Mouse (Mus musculus) CH12.LX (cell line): Measurements from ENCODE around the gene Pou2f1.

Experiments used
- CTCF ChIP-seq, 2 experiments: IDR thresholded peaks in 1 of 2; conservative IDR thresholded peaks in 1 of 2; 2 replicates each; pipeline ENCODE4 v1.5.1; 2011 to 2012; ENCODE audit warnings: low read depth in 2 of 2, low read length in 2 of 2, improper control_type of control experiment in 1 of 2, inconsistent platforms in 1 of 2, mild to moderate bottlenecking in 1 of 2, moderate library complexity in 1 of 2
- PAX5 ChIP-seq: IDR thresholded peaks from 2 replicates; pipeline ENCODE4 v1.6.1; 2012; ENCODE audit warnings: low read length, inconsistent platforms, mixed read lengths

DNA sequence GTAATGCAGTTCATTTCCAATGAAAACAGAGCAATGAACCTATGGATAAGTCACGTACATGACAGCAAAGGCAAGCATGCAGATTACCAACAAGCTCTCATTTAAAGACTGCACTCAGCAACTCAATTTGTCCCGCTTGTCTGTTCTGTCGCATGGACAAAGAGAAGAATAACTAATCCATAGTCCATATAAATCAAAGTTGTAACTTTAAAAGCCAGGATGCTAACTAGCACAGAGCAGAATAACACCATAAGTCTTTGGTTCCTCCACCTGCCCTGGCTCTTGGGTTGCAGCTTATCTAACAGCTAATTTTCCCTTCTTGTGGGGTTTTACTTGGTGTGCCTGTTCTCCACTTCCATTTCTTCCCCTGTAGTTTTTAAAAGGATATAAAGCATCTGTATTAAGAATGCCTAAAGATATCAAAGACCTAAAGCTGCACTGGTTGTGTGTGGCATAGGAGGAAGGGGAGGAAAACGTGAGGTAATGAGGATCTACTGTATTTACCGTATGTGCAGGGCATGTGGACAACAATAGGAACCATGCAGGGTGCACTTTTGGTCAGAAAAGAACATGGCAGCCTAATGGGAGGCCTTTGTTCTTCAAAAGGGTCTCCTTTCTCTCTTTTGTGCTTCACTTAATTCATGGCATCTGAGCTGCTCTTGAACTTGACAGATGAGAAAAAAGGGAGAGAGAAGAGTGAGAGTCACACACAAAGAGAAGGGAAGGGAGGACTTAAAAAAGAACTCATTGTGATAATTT lies 36.1 kb downstream of the Pou2f1 start:
- no peak for TF ChIP-seq PAX5
- no peak for TF ChIP-seq CTCF (conservative IDR thresholded peaks at IDR 0.05 in 1 of 2, IDR thresholded peaks at IDR 0.05 in 1 of 2; ENCODE audit: low read depth in 2 of 2, low read length in 2 of 2)
